Mouse (Mus musculus) liver, adult (tissue): ENCODE data around the gene Rasgef1b.

Source experiments
- GATA4 ChIP-seq: IDR thresholded peaks from 2 replicates; pipeline ENCODE4 v1.6.1; 2014; ENCODE audit warnings: mild to moderate bottlenecking, low read length; ENCODE audit not compliant: insufficient replicate concordance

Gene Rasgef1b

GRCm38 (mm10) chr5:99190941-99191800 is 537.7 kb downstream of the Rasgef1b start:
- no peak for TF ChIP-seq GATA4

GRCm38 (mm10) chr5:99183637-99184036 is 545.2 kb downstream of the Rasgef1b start:
- no peak for TF ChIP-seq GATA4

- no peak for TF ChIP-seq GATA4
Measured at GRCm38 (mm10) chr5:99174608-99175385, 554.1 kb downstream of the Rasgef1b start.

GRCm38 (mm10) chr5:99169836-99170235 is 559.0 kb downstream of the Rasgef1b start:
- TF ChIP-seq GATA4: no peak

DNA sequence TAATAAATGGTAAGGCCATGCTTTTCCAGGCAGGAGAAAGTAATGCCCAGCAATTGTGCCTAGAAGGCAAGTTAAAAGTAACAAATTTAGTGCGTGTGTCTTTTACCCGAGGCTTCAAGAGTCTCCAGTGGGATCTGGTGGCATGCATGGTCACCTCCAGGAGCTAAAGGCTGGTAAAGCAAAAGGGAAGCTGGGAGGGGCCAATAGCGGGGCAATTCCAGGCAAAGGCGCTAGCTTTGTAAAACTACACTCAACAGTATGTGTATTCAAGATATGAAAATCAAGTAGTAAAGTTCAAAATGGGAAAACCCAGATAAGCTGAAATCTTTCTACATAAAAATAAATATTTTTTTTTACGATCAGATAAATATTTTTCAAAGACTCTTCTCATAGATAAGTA is 561.1 kb downstream of the Rasgef1b start:
- TF ChIP-seq GATA4: no peak
